Mouse (Mus musculus): ENCODE results near the gene Tmeff1. TPM values are rescaled to one million over a fixed set of nuclear protein-coding genes. Genes with fewer than 3 reads are reported as not detected.

Gene Tmeff1
- polyA plus RNA-seq, 1 experiment from 2014 or later, result 0.36 TPM

GRCm38 (mm10) chr4:48581201-48581600 is 3.8 kb upstream of the Tmeff1 start:
- Histone ChIP-seq H3K27ac (ENCODE audit: low read depth) (no peak overlapping the region), H3K9ac (replicated peaks) (no peak overlapping the region), H3K4me2 (ENCODE audit: low read depth, low read length) (no peak overlapping the region), H3K4me3 (ENCODE audit: low read depth, low read length) (no peak overlapping the region), H3K36me3 (replicated peaks; ENCODE audit: insufficient read depth, low read length) (no peaks in the 10 kb centered on the region), H3K27me3 (ENCODE audit: insufficient read depth, low read length) (peaks cover 7% of the 10 kb centered on the region; the same call in 1 of the 2 replicates), H3K4me1 (ENCODE audit: insufficient read depth) (no peaks in the 10 kb centered on the region; the same call in 1 of the 2 replicates), H3K9me3 (ENCODE audit: low read length) (no peaks in the 10 kb centered on the region)
- DNase-seq, result no peak
- ATAC-seq, result no peak
- no peak for TF ChIP-seq CTCF (IDR thresholded peaks at IDR 0.05; ENCODE audit: low read depth)
- TF ChIP-seq EP300 (IDR thresholded peaks at IDR 0.05; ENCODE audit: low read depth), result no peak
- WGBS (ENCODE audit: insufficient replicate concordance), result 30% methylated on average over 2 of the region's 2 CpGs

GRCm38 (mm10) chr4:48581993-48582392 is 3.0 kb upstream of the Tmeff1 start:
- ATAC-seq (no peak), DNase-seq (no peak)
- H3K36me3 ChIP-seq (replicated peaks; ENCODE audit: insufficient read depth, low read length), result no peaks in the 10 kb centered on the region
- no peak overlapping the region for H3K9ac ChIP-seq (replicated peaks)
- H3K9me3 ChIP-seq (ENCODE audit: low read length), result no peaks in the 10 kb centered on the region
- H3K4me2 ChIP-seq (ENCODE audit: low read depth, low read length), result no peak overlapping the region
- TF ChIP-seq EP300 (IDR thresholded peaks at IDR 0.05; ENCODE audit: low read depth) (no peak), CTCF (IDR thresholded peaks at IDR 0.05; ENCODE audit: low read depth) (no peak)
- 77% methylated on average over 2 of the region's 3 CpGs for WGBS (ENCODE audit: insufficient replicate concordance)
- no peak overlapping the region for H3K4me3 ChIP-seq (ENCODE audit: low read depth, low read length)
- H3K27me3 ChIP-seq (ENCODE audit: insufficient read depth, low read length), result peaks cover 12% of the 10 kb centered on the region; the same call in 1 of the 2 replicates
- H3K27ac ChIP-seq (ENCODE audit: low read depth), result no peak overlapping the region
- no peaks in the 10 kb centered on the region; the same call in 1 of the 2 replicates for H3K4me1 ChIP-seq (ENCODE audit: insufficient read depth)

DNA sequence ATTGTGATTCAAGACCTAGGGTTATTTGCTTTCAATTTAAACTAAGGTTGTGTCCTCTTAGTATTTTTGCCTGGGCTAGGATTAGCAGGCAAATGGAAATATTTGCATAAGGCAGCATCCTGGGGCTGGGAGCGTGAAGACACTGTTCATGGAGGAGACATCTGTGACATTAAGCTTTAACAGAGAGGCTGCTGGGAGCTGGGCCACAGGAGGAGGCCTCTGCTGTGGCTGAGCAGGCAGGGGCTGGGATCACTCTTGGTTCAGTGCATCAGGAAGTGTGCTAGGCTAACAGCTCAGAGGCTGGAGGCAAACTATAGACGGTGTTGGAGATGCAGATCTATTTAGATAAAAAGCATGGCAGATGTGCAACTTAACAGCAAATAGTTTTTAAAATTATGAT is 2.0 kb upstream of the Tmeff1 start:
- no peak for ATAC-seq
- WGBS (ENCODE audit: insufficient replicate concordance), result 64% methylated on average over 2 of the region's 2 CpGs
- H3K4me3 ChIP-seq (ENCODE audit: low read depth, low read length), result no peak overlapping the region
- H3K4me2 ChIP-seq (ENCODE audit: low read depth, low read length), result no peak overlapping the region
- TF ChIP-seq CTCF (IDR thresholded peaks at IDR 0.05; ENCODE audit: low read depth), result no peak
- TF ChIP-seq EP300 (IDR thresholded peaks at IDR 0.05; ENCODE audit: low read depth), result no peak
- no peak overlapping the region for H3K27ac ChIP-seq (ENCODE audit: low read depth)
- no peak for DNase-seq
- H3K36me3 ChIP-seq (replicated peaks; ENCODE audit: insufficient read depth, low read length), result no peaks in the 10 kb centered on the region
- no peaks in the 10 kb centered on the region; the same call in 1 of the 2 replicates for H3K4me1 ChIP-seq (ENCODE audit: insufficient read depth)
- no peaks in the 10 kb centered on the region for H3K9me3 ChIP-seq (ENCODE audit: low read length)
- H3K27me3 ChIP-seq (ENCODE audit: insufficient read depth, low read length), result peaks cover 12% of the 10 kb centered on the region; the same call in 1 of the 2 replicates
- no peak overlapping the region for H3K9ac ChIP-seq (replicated peaks)

DNA sequence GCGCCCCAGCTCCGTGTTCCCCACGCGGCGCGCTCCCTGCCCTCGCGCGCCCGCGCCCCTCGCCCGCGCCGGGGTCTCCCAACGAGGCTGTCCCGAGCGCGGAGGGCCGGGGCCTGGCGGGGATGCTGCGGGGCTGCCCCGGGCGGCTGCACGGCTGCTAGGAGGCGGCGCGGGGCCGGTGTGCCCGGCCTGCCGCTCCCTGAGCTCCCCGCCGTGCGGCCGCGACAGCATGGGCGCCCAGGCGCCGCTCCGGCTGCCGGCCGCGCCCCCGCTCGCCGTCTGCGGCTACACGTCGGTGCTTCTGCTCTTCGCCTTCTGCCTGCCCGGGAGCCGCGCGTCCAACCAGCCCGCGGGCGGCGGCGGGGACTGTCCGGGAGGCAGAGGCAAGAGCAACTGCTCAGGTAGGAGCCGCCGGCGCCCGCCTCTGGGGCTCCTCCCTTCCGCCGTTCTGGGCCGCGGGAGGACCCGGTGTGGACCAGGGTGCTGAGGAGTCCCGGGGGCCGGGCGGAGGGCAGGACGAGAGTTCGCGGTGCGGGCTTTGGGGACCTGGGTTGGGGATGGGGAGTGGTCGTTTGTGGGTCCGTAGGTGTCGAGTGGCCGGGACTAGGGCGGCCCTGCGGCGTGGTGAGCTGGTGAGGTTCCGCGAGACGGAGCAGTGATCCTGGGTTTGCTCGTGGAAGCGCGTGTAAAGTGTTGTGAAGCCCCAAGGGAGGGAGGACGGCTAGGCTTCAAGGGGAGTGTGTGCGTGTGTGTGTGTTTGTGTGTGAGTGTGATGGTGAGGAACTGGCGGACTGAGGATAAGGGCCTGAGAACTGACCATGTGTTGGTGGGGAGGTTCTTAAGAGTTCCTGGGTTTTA is 496 bp downstream of the Tmeff1 start:
- H3K4me2 ChIP-seq (ENCODE audit: low read depth, low read length), result peak overlapping the region; percentile 82
- peak overlapping the region; percentile 47 for H3K4me3 ChIP-seq (ENCODE audit: low read depth, low read length)
- no peaks in the 10 kb centered on the region for H3K9me3 ChIP-seq (ENCODE audit: low read length)
- TF ChIP-seq EP300 (IDR thresholded peaks at IDR 0.05; ENCODE audit: low read depth) (no peak), CTCF (IDR thresholded peaks at IDR 0.05; ENCODE audit: low read depth) (no peak)
- DNase-seq (peak; percentile 54), ATAC-seq (peak; percentile 66)
- peaks cover 12% of the 10 kb centered on the region; the same call in 1 of the 2 replicates for H3K27me3 ChIP-seq (ENCODE audit: insufficient read depth, low read length)
- no peaks in the 10 kb centered on the region; the same call in 1 of the 2 replicates for H3K4me1 ChIP-seq (ENCODE audit: insufficient read depth)
- no peaks in the 10 kb centered on the region for H3K36me3 ChIP-seq (replicated peaks; ENCODE audit: insufficient read depth, low read length)
- 2% methylated on average over 65 of the region's 92 CpGs for WGBS (ENCODE audit: insufficient replicate concordance)
- H3K27ac ChIP-seq (ENCODE audit: low read depth), result no peak overlapping the region
- peak overlapping the region; percentile 49 for H3K9ac ChIP-seq (replicated peaks)

- peak overlapping the region; percentile 82 for H3K4me2 ChIP-seq (ENCODE audit: low read depth, low read length)
- H3K4me1 ChIP-seq (ENCODE audit: insufficient read depth), result no peaks in the 10 kb centered on the region; the same call in 1 of the 2 replicates
- no peak overlapping the region for H3K9ac ChIP-seq (replicated peaks)
- ATAC-seq (peak; percentile 23; the same call in 1 of the 2 replicates), DNase-seq (peak; percentile 15)
- no peaks in the 10 kb centered on the region for H3K36me3 ChIP-seq (replicated peaks; ENCODE audit: insufficient read depth, low read length)
- H3K27me3 ChIP-seq (ENCODE audit: insufficient read depth, low read length), result peaks cover 12% of the 10 kb centered on the region; the same call in 1 of the 2 replicates
- no peaks in the 10 kb centered on the region for H3K9me3 ChIP-seq (ENCODE audit: low read length)
- H3K4me3 ChIP-seq (ENCODE audit: low read depth, low read length), result peak overlapping the region; percentile 47
- TF ChIP-seq CTCF (IDR thresholded peaks at IDR 0.05; ENCODE audit: low read depth), result no peak
- no peak for TF ChIP-seq EP300 (IDR thresholded peaks at IDR 0.05; ENCODE audit: low read depth)
- 23% methylated on average over 12 of the region's 12 CpGs for whole genome bisulfite sequencing (ENCODE audit: insufficient replicate concordance)
- H3K27ac ChIP-seq (ENCODE audit: low read depth), result no peak overlapping the region
Observed at GRCm38 (mm10) chr4:48586099-48586821, 1.3 kb downstream of the Tmeff1 start.

- peaks cover 12% of the 10 kb centered on the region; the same call in 1 of the 2 replicates for H3K27me3 ChIP-seq (ENCODE audit: insufficient read depth, low read length)
- DNase-seq (no peak), ATAC-seq (no peak)
- H3K9ac ChIP-seq (replicated peaks), result no peak overlapping the region
- TF ChIP-seq EP300 (IDR thresholded peaks at IDR 0.05; ENCODE audit: low read depth) (no peak), CTCF (IDR thresholded peaks at IDR 0.05; ENCODE audit: low read depth) (no peak)
- no peaks in the 10 kb centered on the region for H3K36me3 ChIP-seq (replicated peaks; ENCODE audit: insufficient read depth, low read length)
- 89% methylated on average over 2 of the region's 2 CpGs for WGBS (ENCODE audit: insufficient replicate concordance)
- no peaks in the 10 kb centered on the region; the same call in 1 of the 2 replicates for H3K4me1 ChIP-seq (ENCODE audit: insufficient read depth)
- H3K9me3 ChIP-seq (ENCODE audit: low read length), result no peaks in the 10 kb centered on the region
- H3K4me3 ChIP-seq (ENCODE audit: low read depth, low read length), result no peak overlapping the region
- no peak overlapping the region for H3K4me2 ChIP-seq (ENCODE audit: low read depth, low read length)
- H3K27ac ChIP-seq (ENCODE audit: low read depth), result no peak overlapping the region
Observed at GRCm38 (mm10) chr4:48587526-48587925, 2.6 kb downstream of the Tmeff1 start.
